Mouse (Mus musculus) liver, embryonic 16.5 days (tissue): ENCODE measurements around the gene Olfr560. TPM values are rescaled to one million over a fixed set of nuclear protein-coding genes. Genes with fewer than 3 reads are reported as not detected.

Source experiments
- polyA plus RNA-seq: library from polyadenylated mRNA; unstranded; fragments of >200 nt; fragmentation: Nextera tagmentation; extraction: Ambion mirVana; gene quantifications from 2 replicates; pipeline ENCODE4 v1.2.1, GENCODE M21; 2015

Olfr560 gene
- polyA plus RNA-seq, 1 experiment from 2014 or later, result not detected

Other genes with a start within 250 kb of the Olfr560 start
- gene Olfr547, start 224.6 kb downstream of the Olfr560 start, polyA plus RNA-seq, result not detected in 2 replicates
- gene Olfr548-ps1, start 218.5 kb downstream of the Olfr560 start, polyA plus RNA-seq, result not detected in 2 replicates
- not detected in 2 replicates for gene Olfr549, start 209.5 kb downstream of the Olfr560 start, polyA plus RNA-seq
- 0.25 and 0.37 TPM in 2 replicates for gene Trim21, start 193.9 kb downstream of the Olfr560 start, polyA plus RNA-seq
- gene Olfr550, start 187.9 kb downstream of the Olfr560 start, polyA plus RNA-seq, result not detected in 2 replicates
- gene Olfr551, start 167.5 kb downstream of the Olfr560 start, polyA plus RNA-seq, result not detected in 2 replicates
- gene Olfr552, start 161.6 kb downstream of the Olfr560 start, polyA plus RNA-seq, result not detected in 2 replicates
- gene Olfr553, start 141.1 kb downstream of the Olfr560 start, polyA plus RNA-seq, result not detected in 2 replicates
- not detected in 2 replicates for gene Olfr554, start 120.9 kb downstream of the Olfr560 start, polyA plus RNA-seq
- not detected in 2 replicates for gene Olfr555, start 100.5 kb downstream of the Olfr560 start, polyA plus RNA-seq
- gene Olfr556, start 94.5 kb downstream of the Olfr560 start, polyA plus RNA-seq, result not detected in 2 replicates
- 1.1 and 1.5 TPM in 2 replicates for gene Trim68, start 72.0 kb downstream of the Olfr560 start, polyA plus RNA-seq
- gene Olfr557, start 63.5 kb downstream of the Olfr560 start, polyA plus RNA-seq, result not detected in 2 replicates
- gene Olfr558, start 57.2 kb downstream of the Olfr560 start, polyA plus RNA-seq, result not detected in 2 replicates
- not detected in 2 replicates for gene Olfr33, start 40.3 kb downstream of the Olfr560 start, polyA plus RNA-seq
- gene Olfr559, start 31.9 kb downstream of the Olfr560 start, polyA plus RNA-seq, result not detected in 2 replicates
- 0.02 and 0.04 TPM in 2 replicates for gene Olfr78, start 105 bp upstream of the Olfr560 start, polyA plus RNA-seq
- gene Olfr561, start 11.9 kb upstream of the Olfr560 start, polyA plus RNA-seq, result not detected in 2 replicates
- gene Olfr564, start 44.1 kb upstream of the Olfr560 start, polyA plus RNA-seq, result not detected in 2 replicates
- gene Olfr566, start 99.4 kb upstream of the Olfr560 start, polyA plus RNA-seq, result not detected in 2 replicates
- not detected in 2 replicates for gene Olfr568, start 117.8 kb upstream of the Olfr560 start, polyA plus RNA-seq
- not detected in 2 replicates for gene Olfr569, start 131.5 kb upstream of the Olfr560 start, polyA plus RNA-seq
- gene Olfr570, start 135.2 kb upstream of the Olfr560 start, polyA plus RNA-seq, result not detected in 2 replicates
- gene Olfr571, start 158.2 kb upstream of the Olfr560 start, polyA plus RNA-seq, result not detected in 2 replicates
- not detected in 2 replicates for gene Olfr572, start 165.0 kb upstream of the Olfr560 start, polyA plus RNA-seq
- gene Olfr573-ps1, start 183.2 kb upstream of the Olfr560 start, polyA plus RNA-seq, result not detected in 2 replicates
- not detected in 2 replicates for gene Olfr574, start 189.1 kb upstream of the Olfr560 start, polyA plus RNA-seq
- gene Olfr575, start 199.4 kb upstream of the Olfr560 start, polyA plus RNA-seq, result not detected in 2 replicates
- not detected in 2 replicates for gene Olfr576, start 203.3 kb upstream of the Olfr560 start, polyA plus RNA-seq
- not detected in 2 replicates for gene Olfr577, start 216.6 kb upstream of the Olfr560 start, polyA plus RNA-seq
- not detected in 2 replicates for gene Olfr578, start 230.0 kb upstream of the Olfr560 start, polyA plus RNA-seq